Mouse (Mus musculus): ENCODE measurements around the gene Cpsf3. TPM values are rescaled to one million over a fixed set of nuclear protein-coding genes. Genes with fewer than 3 reads are reported as not detected.

Cpsf3 gene
- polyA plus RNA-seq, 1 experiment from 2014 or later: 105 TPM

GRCm38 (mm10) chr12:21286712-21287650 lies 1.8 kb downstream of the Cpsf3 start:
- H3K36me3 ChIP-seq (ENCODE audit: control insufficient read depth, insufficient read depth, low read length): peaks cover 4% of the 10 kb centered on the region; the same call in 1 of the 2 replicates
- WGBS: 27% methylated on average over 18 of the region's 18 CpGs
- H3K4me2 ChIP-seq (ENCODE audit: low read depth, low read length): peak overlapping the region; percentile 66
- H3K4me1 ChIP-seq (ENCODE audit: control insufficient read depth, insufficient read depth, low read length): peaks cover 7% of the 10 kb centered on the region
- peak; percentile 49 for ATAC-seq
- no peaks in the 10 kb centered on the region for H3K27me3 ChIP-seq (replicated peaks; ENCODE audit: control insufficient read depth, insufficient read depth, low read length)
- no peaks in the 10 kb centered on the region for H3K9me3 ChIP-seq (ENCODE audit: control insufficient read depth, low read length)
- peak overlapping the region; percentile 93 for H3K4me3 ChIP-seq (ENCODE audit: low read length)
- peak overlapping the region; percentile 92 for H3K27ac ChIP-seq (ENCODE audit: low read length)
- peak overlapping the region; percentile 93 for H3K9ac ChIP-seq (ENCODE audit: low read depth, low read length)

DNA sequence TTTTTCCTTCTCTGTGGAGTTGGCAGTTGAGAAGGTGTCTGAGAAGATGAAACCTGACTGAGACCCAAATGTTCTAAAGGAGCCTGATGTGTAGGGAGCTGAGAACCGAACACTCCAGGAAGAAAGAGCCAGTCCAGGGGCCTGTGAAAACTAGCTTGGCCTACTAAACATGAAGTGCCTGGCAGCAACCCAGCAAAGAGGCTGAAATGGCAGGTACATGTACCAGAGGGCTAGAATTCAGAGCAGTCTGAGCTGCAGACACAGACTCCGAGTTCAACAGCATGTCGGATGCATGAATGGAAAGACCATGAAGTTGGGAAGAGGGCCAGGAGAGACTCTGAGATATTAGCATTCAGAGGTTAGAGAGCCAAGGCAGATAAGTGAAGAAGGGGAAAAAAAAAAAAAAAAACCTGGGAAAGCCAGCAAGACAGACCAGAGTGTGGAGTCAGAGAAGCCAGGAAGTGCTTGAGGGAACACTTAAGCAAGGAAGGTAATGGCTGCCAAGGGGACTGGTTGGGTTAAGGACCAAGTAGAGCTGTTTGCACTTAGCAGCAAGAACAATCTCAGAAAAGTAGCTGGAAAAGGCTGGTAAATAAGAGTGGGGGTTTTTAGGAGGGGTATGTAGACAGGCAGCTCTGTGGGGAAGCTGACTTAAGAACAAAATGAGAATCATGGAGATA lies 3.7 kb downstream of the Cpsf3 start:
- no peak for ATAC-seq
- Histone ChIP-seq H3K27ac (ENCODE audit: low read length) (no peak overlapping the region), H3K36me3 (ENCODE audit: control insufficient read depth, insufficient read depth, low read length) (peaks cover 9% of the 10 kb centered on the region; the same call in 1 of the 2 replicates), H3K4me1 (ENCODE audit: control insufficient read depth, insufficient read depth, low read length) (peaks cover 7% of the 10 kb centered on the region), H3K9ac (ENCODE audit: low read depth, low read length) (no peak overlapping the region), H3K4me2 (ENCODE audit: low read depth, low read length) (no peak overlapping the region), H3K4me3 (ENCODE audit: low read length) (no peak overlapping the region), H3K9me3 (ENCODE audit: control insufficient read depth, low read length) (no peaks in the 10 kb centered on the region), H3K27me3 (replicated peaks; ENCODE audit: control insufficient read depth, insufficient read depth, low read length) (no peaks in the 10 kb centered on the region)
- WGBS: 95% methylated on average over 3 of the region's 3 CpGs

DNA sequence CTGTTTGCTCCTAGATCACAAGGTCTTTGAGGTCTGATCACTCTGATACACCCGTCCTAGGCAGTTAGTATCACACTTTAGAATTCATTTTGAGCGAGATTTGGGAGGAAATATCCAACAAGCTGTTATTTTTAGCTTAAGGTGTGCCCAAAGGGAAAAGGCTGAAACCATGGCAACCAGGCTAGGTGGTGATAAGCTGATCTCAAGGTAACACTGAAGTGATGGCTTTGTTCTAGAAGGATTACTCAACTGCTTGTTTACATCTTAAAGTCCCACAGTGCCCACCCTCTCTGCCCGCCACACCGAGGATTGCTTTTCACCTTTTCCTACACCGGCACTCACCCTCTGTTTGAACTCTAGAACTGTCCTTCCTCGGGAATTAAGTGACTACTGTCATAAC lies 4.5 kb downstream of the Cpsf3 start:
- no peak for ATAC-seq
- Histone ChIP-seq H3K4me1 (ENCODE audit: control insufficient read depth, insufficient read depth, low read length) (peaks cover 7% of the 10 kb centered on the region), H3K4me3 (ENCODE audit: low read length) (no peak overlapping the region), H3K36me3 (ENCODE audit: control insufficient read depth, insufficient read depth, low read length) (peaks cover 15% of the 10 kb centered on the region), H3K27ac (ENCODE audit: low read length) (no peak overlapping the region), H3K9ac (ENCODE audit: low read depth, low read length) (no peak overlapping the region), H3K9me3 (ENCODE audit: control insufficient read depth, low read length) (no peaks in the 10 kb centered on the region), H3K27me3 (replicated peaks; ENCODE audit: control insufficient read depth, insufficient read depth, low read length) (no peaks in the 10 kb centered on the region), H3K4me2 (ENCODE audit: low read depth, low read length) (no peak overlapping the region)
- WGBS: 63% methylated on average over 6 of the region's 6 CpGs

- H3K27me3 ChIP-seq (replicated peaks; ENCODE audit: control insufficient read depth, insufficient read depth, low read length): no peaks in the 10 kb centered on the region
- no peak overlapping the region for H3K4me2 ChIP-seq (ENCODE audit: low read depth, low read length)
- WGBS: 93% methylated on average over 11 of the region's 11 CpGs
- ATAC-seq: no peak
- no peaks in the 10 kb centered on the region for H3K4me1 ChIP-seq (ENCODE audit: control insufficient read depth, insufficient read depth, low read length)
- no peaks in the 10 kb centered on the region for H3K9me3 ChIP-seq (ENCODE audit: control insufficient read depth, low read length)
- H3K36me3 ChIP-seq (ENCODE audit: control insufficient read depth, insufficient read depth, low read length): peaks cover 24% of the 10 kb centered on the region
- H3K4me3 ChIP-seq (ENCODE audit: low read length): no peak overlapping the region
- no peak overlapping the region for H3K27ac ChIP-seq (ENCODE audit: low read length)
- H3K9ac ChIP-seq (ENCODE audit: low read depth, low read length): no peak overlapping the region
These were observed 13.7 kb downstream of the Cpsf3 start for GRCm38 (mm10) chr12:21298856-21299255.

DNA sequence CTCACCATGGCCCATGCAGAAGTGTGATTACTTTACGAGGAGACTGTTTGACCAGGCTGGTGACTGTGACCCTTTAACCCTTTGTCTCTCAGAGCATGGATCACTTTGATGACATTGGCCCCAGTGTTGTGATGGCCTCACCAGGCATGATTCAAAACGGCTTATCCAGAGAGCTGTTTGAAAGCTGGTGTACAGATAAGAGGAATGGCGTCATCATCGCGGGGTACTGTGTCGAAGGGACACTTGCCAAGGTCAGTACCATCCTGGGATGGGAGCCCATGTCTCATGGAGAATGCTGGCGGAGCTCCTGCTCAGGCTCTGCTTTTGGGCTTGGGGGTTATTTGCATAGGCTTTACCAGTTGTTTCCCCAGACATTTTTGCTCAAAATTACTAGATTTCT lies 16.1 kb downstream of the Cpsf3 start:
- no peak overlapping the region for H3K4me3 ChIP-seq (ENCODE audit: low read length)
- no peak overlapping the region for H3K9ac ChIP-seq (ENCODE audit: low read depth, low read length)
- 79% methylated on average over 7 of the region's 7 CpGs for WGBS
- no peak overlapping the region for H3K4me2 ChIP-seq (ENCODE audit: low read depth, low read length)
- H3K4me1 ChIP-seq (ENCODE audit: control insufficient read depth, insufficient read depth, low read length): no peaks in the 10 kb centered on the region
- ATAC-seq: no peak
- peaks cover 20% of the 10 kb centered on the region for H3K36me3 ChIP-seq (ENCODE audit: control insufficient read depth, insufficient read depth, low read length)
- H3K9me3 ChIP-seq (ENCODE audit: control insufficient read depth, low read length): no peaks in the 10 kb centered on the region
- H3K27me3 ChIP-seq (replicated peaks; ENCODE audit: control insufficient read depth, insufficient read depth, low read length): no peaks in the 10 kb centered on the region
- H3K27ac ChIP-seq (ENCODE audit: low read length): no peak overlapping the region

DNA sequence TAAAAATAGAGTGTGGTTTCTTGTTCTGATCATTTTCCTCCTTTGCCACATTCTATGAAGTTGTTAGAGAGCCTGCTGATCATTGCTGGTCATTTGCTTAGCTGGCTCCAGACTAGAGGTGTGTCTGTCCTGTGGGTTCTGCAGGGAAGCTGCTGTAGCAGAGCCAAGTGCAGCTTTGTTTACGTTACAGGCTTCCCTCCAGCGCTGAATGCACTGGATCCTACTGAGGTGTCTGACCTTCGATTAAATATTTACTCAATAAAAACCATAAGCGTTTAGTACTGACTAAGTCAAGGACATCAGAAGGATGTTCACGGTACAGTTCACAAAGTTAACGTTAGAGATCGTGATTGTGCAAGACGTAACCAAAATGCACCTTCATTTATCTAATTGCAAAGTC lies 16.7 kb downstream of the Cpsf3 start:
- Histone ChIP-seq H3K36me3 (ENCODE audit: control insufficient read depth, insufficient read depth, low read length) (peaks cover 20% of the 10 kb centered on the region), H3K4me3 (ENCODE audit: low read length) (no peak overlapping the region), H3K9ac (ENCODE audit: low read depth, low read length) (no peak overlapping the region), H3K9me3 (ENCODE audit: control insufficient read depth, low read length) (no peaks in the 10 kb centered on the region), H3K4me2 (ENCODE audit: low read depth, low read length) (no peak overlapping the region), H3K27ac (ENCODE audit: low read length) (peak overlapping the region; percentile 16; the same call in 1 of the 2 replicates), H3K27me3 (replicated peaks; ENCODE audit: control insufficient read depth, insufficient read depth, low read length) (no peaks in the 10 kb centered on the region), H3K4me1 (ENCODE audit: control insufficient read depth, insufficient read depth, low read length) (no peaks in the 10 kb centered on the region)
- ATAC-seq: peak; percentile 45; the same call in 1 of the 2 replicates
- WGBS: 29% methylated on average over 8 of the region's 8 CpGs

DNA sequence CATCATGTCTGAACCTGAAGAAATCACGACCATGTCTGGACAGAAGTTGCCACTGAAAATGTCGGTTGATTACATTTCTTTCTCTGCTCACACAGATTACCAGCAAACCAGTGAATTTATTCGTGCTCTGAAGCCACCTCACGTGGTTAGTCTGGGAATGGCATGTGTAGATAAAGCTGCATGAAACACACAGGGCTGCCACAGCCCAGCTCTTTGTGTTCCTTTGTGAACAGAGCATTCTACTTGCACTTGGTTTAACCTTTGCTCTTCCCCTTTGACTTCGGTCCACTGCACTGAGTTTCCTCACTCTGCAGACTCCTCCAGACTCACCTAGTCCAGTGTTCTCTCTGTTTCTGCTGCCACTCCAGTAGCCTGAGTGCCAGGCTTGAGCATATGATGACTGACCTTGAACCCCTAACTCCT lies 17.2 kb downstream of the Cpsf3 start:
- ATAC-seq: peak; percentile 83
- 47% methylated on average over 5 of the region's 5 CpGs for WGBS
- no peak overlapping the region for H3K9ac ChIP-seq (ENCODE audit: low read depth, low read length)
- no peaks in the 10 kb centered on the region for H3K27me3 ChIP-seq (replicated peaks; ENCODE audit: control insufficient read depth, insufficient read depth, low read length)
- peak overlapping the region; percentile 16; the same call in 1 of the 2 replicates for H3K27ac ChIP-seq (ENCODE audit: low read length)
- H3K9me3 ChIP-seq (ENCODE audit: control insufficient read depth, low read length): no peaks in the 10 kb centered on the region
- no peak overlapping the region for H3K4me3 ChIP-seq (ENCODE audit: low read length)
- H3K4me1 ChIP-seq (ENCODE audit: control insufficient read depth, insufficient read depth, low read length): no peaks in the 10 kb centered on the region
- peaks cover 23% of the 10 kb centered on the region for H3K36me3 ChIP-seq (ENCODE audit: control insufficient read depth, insufficient read depth, low read length)
- no peak overlapping the region for H3K4me2 ChIP-seq (ENCODE audit: low read depth, low read length)

- Histone ChIP-seq H3K4me2 (ENCODE audit: low read depth, low read length) (no peak overlapping the region), H3K9ac (ENCODE audit: low read depth, low read length) (no peak overlapping the region), H3K27me3 (replicated peaks; ENCODE audit: control insufficient read depth, insufficient read depth, low read length) (no peaks in the 10 kb centered on the region), H3K4me3 (ENCODE audit: low read length) (no peak overlapping the region), H3K4me1 (ENCODE audit: control insufficient read depth, insufficient read depth, low read length) (no peaks in the 10 kb centered on the region), H3K36me3 (ENCODE audit: control insufficient read depth, insufficient read depth, low read length) (peaks cover 26% of the 10 kb centered on the region), H3K9me3 (ENCODE audit: control insufficient read depth, low read length) (no peaks in the 10 kb centered on the region), H3K27ac (ENCODE audit: low read length) (no peak overlapping the region)
- WGBS: 91% methylated on average over 4 of the region's 4 CpGs
- ATAC-seq: no peak
These were observed 20.6 kb downstream of the Cpsf3 start for GRCm38 (mm10) chr12:21305741-21306140.

- Histone ChIP-seq H3K4me1 (ENCODE audit: control insufficient read depth, insufficient read depth, low read length) (no peaks in the 10 kb centered on the region), H3K27me3 (replicated peaks; ENCODE audit: control insufficient read depth, insufficient read depth, low read length) (no peaks in the 10 kb centered on the region), H3K36me3 (ENCODE audit: control insufficient read depth, insufficient read depth, low read length) (peaks cover 23% of the 10 kb centered on the region), H3K4me2 (ENCODE audit: low read depth, low read length) (no peak overlapping the region), H3K9me3 (ENCODE audit: control insufficient read depth, low read length) (no peaks in the 10 kb centered on the region), H3K9ac (ENCODE audit: low read depth, low read length) (no peak overlapping the region), H3K27ac (ENCODE audit: low read length) (no peak overlapping the region), H3K4me3 (ENCODE audit: low read length) (no peak overlapping the region)
- no peak for ATAC-seq
- WGBS: 84% methylated on average over 4 of the region's 4 CpGs
These were observed 21.5 kb downstream of the Cpsf3 start for GRCm38 (mm10) chr12:21306721-21307120.
